Mouse (Mus musculus): ENCODE measurements around the gene M1ap. TPM values are rescaled to one million over a fixed set of nuclear protein-coding genes. Genes with fewer than 3 reads are reported as not detected.

The M1ap gene
- polyA plus RNA-seq, 1 experiment: 0.12 TPM

DNA sequence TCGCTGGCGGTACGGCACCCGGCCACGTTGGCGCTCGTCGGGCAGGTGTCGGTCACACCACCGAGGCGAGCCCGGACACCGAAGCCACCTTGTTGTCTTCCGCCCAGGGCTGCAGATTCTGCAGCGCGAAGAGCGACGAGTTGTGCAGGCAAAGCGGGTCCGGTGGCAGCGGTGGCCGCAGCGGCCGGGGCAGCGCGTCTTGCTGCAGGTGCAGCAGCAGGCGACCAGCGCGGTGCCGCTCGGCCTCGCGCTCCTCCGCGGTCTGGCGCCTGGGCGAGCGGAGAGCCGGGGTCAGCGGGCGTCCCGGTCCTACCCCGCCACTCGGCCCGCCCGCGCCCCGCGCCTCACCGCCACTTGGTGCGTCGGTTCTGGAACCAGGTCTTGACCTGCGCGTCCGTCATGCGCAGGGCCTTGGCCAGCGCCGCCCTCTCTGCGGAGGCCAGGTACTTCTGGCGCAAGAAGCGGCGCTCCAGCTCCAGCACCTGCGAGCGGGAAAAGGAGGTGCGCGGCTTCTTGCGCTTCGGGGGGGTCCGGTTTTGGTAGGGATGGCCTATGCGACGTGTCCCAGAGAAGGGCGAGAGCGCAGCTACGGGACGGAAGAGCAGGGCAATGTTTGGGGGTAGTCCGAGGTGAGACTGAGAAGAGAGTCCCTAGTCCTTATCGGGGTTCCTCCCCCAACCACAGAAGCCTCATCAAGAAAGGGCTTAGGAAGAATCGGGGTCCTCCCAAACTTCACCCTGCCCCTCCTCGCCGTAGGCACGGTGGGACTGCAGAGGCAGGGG lies 122.2 kb downstream of the M1ap start:
- DNase-seq (ENCODE audit: extremely low spot score in 1 of 2, low spot score in 1 of 2): no peak

DNA sequence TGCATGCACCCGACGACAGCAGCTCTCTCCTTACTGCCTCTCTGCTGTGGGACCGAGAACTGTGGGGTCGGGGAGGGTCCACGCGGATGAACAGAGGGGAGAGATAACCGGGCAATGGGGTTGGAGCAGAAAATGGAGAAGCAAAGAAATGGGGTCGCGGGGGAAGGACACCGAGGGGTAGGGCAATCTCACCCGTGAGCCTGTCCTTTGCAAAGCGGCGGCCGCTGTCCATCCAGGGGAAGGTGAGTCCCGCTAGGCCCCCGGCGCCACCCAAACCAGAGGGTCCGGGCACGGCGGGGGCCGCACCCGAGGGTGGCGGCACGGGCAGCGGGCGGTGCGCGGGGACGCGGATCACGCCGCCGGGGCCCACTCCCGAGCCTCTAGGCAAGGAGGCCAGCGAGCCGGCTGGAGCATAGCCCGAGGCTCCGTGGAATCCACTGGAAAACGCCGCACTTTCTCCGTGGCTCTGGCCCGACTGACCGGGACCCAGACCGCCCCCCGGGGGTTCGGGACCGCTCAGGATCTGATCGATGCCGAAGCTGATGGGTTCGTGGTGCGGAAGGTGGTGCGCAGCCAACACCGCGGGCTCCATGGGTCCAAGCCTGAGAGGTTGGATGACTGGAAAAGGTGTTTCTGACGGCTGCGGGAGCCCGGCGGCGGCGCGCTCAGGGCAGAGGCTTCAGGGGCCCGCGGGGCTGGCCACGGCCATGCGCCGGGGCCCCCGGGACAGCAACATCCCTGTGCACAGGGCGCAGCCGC lies 123.0 kb downstream of the M1ap start:
- no peak for DNase-seq (ENCODE audit: extremely low spot score in 1 of 2, low spot score in 1 of 2)

DNA sequence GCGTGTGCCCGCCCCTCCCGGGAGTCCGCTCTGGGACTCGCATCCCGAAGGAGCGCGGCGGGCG lies 123.4 kb downstream of the M1ap start, which contains the start of gene Tlx2:
TSS of gene Tlx2 (minus strand) at position 47 of the 64 bp plus-strand sequence.
- DNase-seq (ENCODE audit: extremely low spot score in 1 of 2, low spot score in 1 of 2): no peak

DNA sequence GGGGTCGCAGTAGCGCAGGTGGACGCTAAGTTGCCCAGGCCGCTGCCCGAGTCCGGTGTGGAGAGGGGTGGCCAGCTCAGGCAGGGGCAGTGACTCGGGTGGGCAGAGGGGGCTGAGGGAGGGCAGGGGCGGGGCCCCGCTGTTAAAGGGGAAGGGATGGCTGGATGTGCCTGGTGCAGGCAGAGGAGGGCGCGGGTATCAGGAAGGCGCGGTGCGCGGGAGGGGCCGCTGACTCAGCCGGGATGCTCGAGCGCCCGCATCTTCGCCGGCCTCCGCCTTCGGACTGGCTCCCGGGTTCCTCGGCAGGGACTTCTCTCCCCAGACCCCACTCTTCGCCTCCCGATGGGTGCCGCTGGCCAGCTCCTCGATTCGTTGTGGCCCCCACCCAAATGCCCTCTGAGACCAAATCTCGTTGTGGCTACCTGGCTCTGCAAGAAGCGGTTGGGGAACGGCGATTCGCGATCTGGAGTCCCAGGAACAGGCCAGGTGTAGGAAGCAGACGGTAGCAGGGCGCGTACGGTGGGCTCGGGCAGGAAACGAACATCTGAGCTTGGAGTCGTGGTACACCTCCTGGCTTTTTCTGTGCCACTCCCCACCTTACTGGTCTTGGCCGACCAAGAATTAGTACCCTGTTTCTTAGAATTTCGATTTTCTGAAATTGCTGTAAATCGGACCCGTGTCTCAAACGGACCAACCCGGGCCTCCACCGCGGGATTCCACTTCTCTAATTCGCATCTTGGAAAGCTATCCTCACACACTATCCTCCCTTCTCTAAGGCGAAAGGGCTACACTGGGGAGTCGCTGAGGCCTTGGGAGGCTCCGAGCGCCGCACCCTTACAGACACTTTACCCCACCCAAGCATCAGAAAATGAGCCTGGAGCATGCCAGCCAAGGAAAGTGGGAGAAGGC lies 123.9 kb downstream of the M1ap start:
- DNase-seq (ENCODE audit: extremely low spot score in 1 of 2, low spot score in 1 of 2): no peak

DNA sequence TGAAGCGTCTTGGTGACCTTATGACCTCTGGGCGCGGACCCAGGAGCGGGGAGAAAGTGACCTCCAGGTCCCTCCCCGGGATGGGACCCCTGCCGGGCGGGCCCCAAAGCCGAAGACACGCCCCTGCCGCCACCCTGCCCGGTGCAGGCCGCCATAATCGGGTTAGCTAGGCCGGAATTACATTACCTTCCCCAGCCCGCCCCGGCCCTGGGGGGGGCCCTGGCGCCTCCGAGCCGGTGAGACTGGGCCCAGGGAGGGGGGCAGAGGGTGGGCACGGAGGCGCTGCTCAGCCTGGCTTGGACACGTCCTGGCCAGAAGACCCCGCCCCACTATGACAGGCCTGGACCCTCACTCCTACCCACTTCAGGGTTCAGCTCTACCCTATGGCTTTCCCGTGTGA lies 124.5 kb downstream of the M1ap start:
- DNase-seq (ENCODE audit: extremely low spot score in 1 of 2, low spot score in 1 of 2): no peak

DNA sequence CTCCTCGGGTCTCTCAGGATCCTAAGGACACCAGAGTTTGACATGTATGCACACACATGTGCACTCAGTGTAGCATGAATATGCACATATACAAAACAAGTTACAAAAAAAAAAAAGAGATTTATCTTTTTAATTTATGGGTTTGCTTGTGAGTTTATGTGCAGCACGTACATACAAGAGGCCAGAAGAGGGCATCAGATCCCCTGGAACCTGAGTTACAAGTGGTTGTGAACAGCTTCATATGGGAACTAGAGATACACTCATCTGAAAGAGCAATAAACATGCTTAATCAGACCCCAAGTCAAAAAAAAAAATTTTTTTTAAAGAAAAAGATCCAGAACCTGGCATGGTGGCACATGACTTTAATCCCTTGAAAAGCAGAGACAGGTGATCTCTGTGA lies 128.3 kb downstream of the M1ap start:
- DNase-seq (ENCODE audit: extremely low spot score in 1 of 2, low spot score in 1 of 2): no peak

DNA sequence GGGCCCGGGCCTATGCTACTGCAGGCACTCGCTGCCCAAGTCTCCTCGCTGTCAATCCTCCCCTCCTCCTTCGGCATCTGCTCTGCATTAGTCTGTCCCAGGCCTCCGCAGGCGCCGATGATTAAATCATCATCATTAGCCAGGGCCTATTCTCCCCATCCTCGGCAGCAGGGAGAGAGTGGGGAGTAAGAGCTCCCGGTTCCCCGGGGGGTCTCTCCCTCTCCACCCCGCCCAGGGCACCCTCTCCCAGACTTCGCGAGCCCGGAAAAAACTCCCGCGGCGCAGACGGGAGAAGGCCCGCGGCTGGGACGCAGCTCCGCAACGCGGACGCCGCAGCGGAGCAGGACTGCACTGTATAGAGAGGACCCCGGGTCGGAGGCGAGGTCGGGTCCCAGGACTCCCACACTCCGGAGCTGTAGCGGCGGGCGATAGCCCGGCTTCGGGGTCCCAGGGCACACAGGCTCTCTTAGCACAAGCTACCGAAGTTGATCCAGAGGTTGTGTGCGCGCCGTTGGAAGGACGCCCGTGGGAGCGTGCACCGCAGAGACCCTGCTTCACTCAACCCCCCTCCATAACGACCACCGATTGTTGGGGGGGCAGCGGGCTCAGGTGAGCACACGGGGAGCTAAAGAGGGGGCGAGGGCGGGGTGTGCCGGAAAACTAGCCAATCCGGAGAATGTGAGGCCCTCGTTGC lies 131.1 kb downstream of the M1ap start, which contains the start of gene Pcgf1:
TSS of gene Pcgf1 (plus strand) at position 240 of the 694 bp plus-strand sequence.
- DNase-seq (ENCODE audit: extremely low spot score in 1 of 2, low spot score in 1 of 2): peak in 1 of 2 experiments; percentile 42

DNA sequence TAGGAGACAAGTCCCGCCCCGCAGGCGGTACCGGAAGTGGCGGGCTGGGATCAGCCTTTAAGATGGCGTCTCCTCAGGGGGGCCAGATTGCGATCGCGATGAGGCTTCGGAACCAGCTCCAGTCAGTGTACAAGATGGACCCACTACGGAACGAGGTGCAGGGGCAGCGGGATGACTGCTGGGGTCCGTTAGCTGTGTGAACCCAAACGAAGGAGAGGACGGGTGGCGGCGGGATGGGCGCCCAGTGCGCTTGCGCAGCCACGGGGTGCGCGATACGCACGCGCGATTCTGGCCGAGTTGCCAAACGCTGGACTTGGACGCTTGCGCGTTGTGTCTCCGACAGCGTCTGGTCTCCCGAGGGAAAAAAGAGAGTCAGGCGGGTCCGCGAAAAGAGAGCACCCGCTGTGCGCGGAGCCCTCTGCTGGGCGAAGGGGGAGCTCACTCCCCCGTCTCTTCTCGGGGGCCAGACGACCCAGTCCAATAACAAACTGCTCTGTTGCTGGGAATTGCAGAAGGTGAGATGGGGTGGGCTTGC lies 131.7 kb downstream of the M1ap start:
- peak; percentile 96 to 100 for DNase-seq (ENCODE audit: extremely low spot score in 1 of 2, low spot score in 1 of 2)

Other genes with a start within 250 kb of the M1ap start
- 41.6 and 44.6 TPM in 2 replicates for gene Pole4, start 241.5 kb upstream of the M1ap start, polyA plus RNA-seq (2012; rRNA removed)
- 2.6 and 2.9 TPM in 2 replicates for gene Hk2, start 172.4 kb upstream of the M1ap start, polyA plus RNA-seq (2012; rRNA removed)
- gene Sema4f, start 7.1 kb upstream of the M1ap start, polyA plus RNA-seq (2012; rRNA removed): 24.6 and 27.5 TPM in 2 replicates
- 1.7 and 2.4 TPM in 2 replicates for gene Dok1, start 86.6 kb downstream of the M1ap start, polyA plus RNA-seq (2012; rRNA removed)
- gene Loxl3, start 87.3 kb downstream of the M1ap start, polyA plus RNA-seq (2012; rRNA removed): 6.4 and 6.6 TPM in 2 replicates
- gene Aup1, start 107.6 kb downstream of the M1ap start, polyA plus RNA-seq (2012; rRNA removed): 220 and 253 TPM in 2 replicates
- 58.8 and 63.7 TPM in 2 replicates for gene Htra2, start 108.4 kb downstream of the M1ap start, polyA plus RNA-seq (2012; rRNA removed)
- gene Dqx1, start 110.9 kb downstream of the M1ap start, polyA plus RNA-seq (2012; rRNA removed): 0.76 and 0.97 TPM in 2 replicates
- not detected in 2 replicates for gene Tlx2, start 123.4 kb downstream of the M1ap start, polyA plus RNA-seq (2012; rRNA removed)
- 40.1 and 40.5 TPM in 2 replicates for gene Pcgf1, start 131.0 kb downstream of the M1ap start, polyA plus RNA-seq (2012; rRNA removed)
- gene Lbx2, start 139.5 kb downstream of the M1ap start, polyA plus RNA-seq (2012; rRNA removed): 0.36 and 0.66 TPM in 2 replicates
- gene Ccdc142, start 154.7 kb downstream of the M1ap start, polyA plus RNA-seq (2012; rRNA removed): 6.3 and 11.1 TPM in 2 replicates
- gene Gm42688, start 154.7 kb downstream of the M1ap start, polyA plus RNA-seq (2012; rRNA removed): 8.5 and 11.2 TPM in 2 replicates
- gene Mrpl53, start 162.1 kb downstream of the M1ap start, polyA plus RNA-seq (2012; rRNA removed): 96.4 and 109 TPM in 2 replicates
- 30.6 and 31.6 TPM in 2 replicates for gene Mogs, start 168.6 kb downstream of the M1ap start, polyA plus RNA-seq (2012; rRNA removed)
- gene Wbp1, start 174.7 kb downstream of the M1ap start, polyA plus RNA-seq (2012; rRNA removed): 95.9 and 107 TPM in 2 replicates
- gene Ino80b, start 178.5 kb downstream of the M1ap start, polyA plus RNA-seq (2012; rRNA removed): 24.6 and 31.4 TPM in 2 replicates
- 101 and 119 TPM in 2 replicates for gene Rtkn, start 188.6 kb downstream of the M1ap start, polyA plus RNA-seq (2012; rRNA removed)
- 26.6 and 27.7 TPM in 2 replicates for gene Wdr54, start 209.5 kb downstream of the M1ap start, polyA plus RNA-seq (2012; rRNA removed)
- 28.6 TPM in 2 replicates for gene 1700003E16Rik, start 209.5 kb downstream of the M1ap start, polyA plus RNA-seq (2012; rRNA removed)
- gene Dctn1, start 219.0 kb downstream of the M1ap start, polyA plus RNA-seq (2012; rRNA removed): 344 and 369 TPM in 2 replicates

All from frontal cortex, adult 2 months (tissue).